Mouse (Mus musculus) testis, adult 2 months (tissue): ENCODE results near the gene Mon2. TPM values are rescaled to one million over a fixed set of nuclear protein-coding genes. Genes with fewer than 3 reads are reported as not detected.
"Not testable (repeated sequence)": the region's sequence is repeated elsewhere in the genome, so short reads cannot be mapped to it uniquely, and the experiment has no call there.

ENCODE experiments used
- H3K27ac ChIP-seq: fragments of 200-500 bp; 2 replicates; pipeline ENCODE4 v1.5.1; 2012; ENCODE audit warnings: low read depth, low read length; ENCODE audit not compliant: control insufficient read depth, insufficient read depth
- H3K27me3 ChIP-seq: fragments of 200-500 bp; 2 replicates; pipeline ENCODE4 v1.6.1; 2012; ENCODE audit warnings: mild to moderate bottlenecking, low read length, moderate library complexity; ENCODE audit not compliant: control insufficient read depth, insufficient read depth
- H3K36me3 ChIP-seq: fragments of 200-500 bp; 2 replicates; pipeline ENCODE4 v1.6.1; 2012; ENCODE audit warnings: mild to moderate bottlenecking, low read length; ENCODE audit not compliant: control insufficient read depth, insufficient read depth
- H3K4me1 ChIP-seq: fragments of 200-500 bp; 2 replicates; pipeline ENCODE4 v1.6.1; 2012; ENCODE audit warnings: low read length; ENCODE audit not compliant: control insufficient read depth, insufficient read depth
- H3K4me3 ChIP-seq: fragments of 200-500 bp; 2 replicates; pipeline ENCODE4 v1.5.1; 2012; ENCODE audit warnings: low read depth, mild to moderate bottlenecking, low read length, moderate library complexity, mixed read lengths; ENCODE audit not compliant: control insufficient read depth
- CTCF ChIP-seq: fragments of 200-500 bp; IDR thresholded peaks from 2 replicates; pipeline ENCODE4 v1.5.1; 2012; ENCODE audit warnings: low read depth, mild to moderate bottlenecking, inconsistent platforms, low read length, moderate library complexity; ENCODE audit not compliant: control insufficient read depth, insufficient read depth, insufficient replicate concordance
- POLR2A ChIP-seq: fragments of 200-500 bp; IDR thresholded peaks from 2 replicates; pipeline ENCODE4 v1.6.1; 2012; ENCODE audit warnings: low read depth, mild to moderate bottlenecking, inconsistent platforms, low read length, moderate library complexity; ENCODE audit not compliant: control insufficient read depth
- polyA plus RNA-seq: library from polyadenylated mRNA; depleted of rRNA; stranded (reverse); fragments of >200 nt; gene quantifications from 2 replicates; pipeline ENCODE4 v1.2.3, GENCODE M21; 2012

The Mon2 gene
- polyA plus RNA-seq, 1 experiment: 17.0 TPM

DNA sequence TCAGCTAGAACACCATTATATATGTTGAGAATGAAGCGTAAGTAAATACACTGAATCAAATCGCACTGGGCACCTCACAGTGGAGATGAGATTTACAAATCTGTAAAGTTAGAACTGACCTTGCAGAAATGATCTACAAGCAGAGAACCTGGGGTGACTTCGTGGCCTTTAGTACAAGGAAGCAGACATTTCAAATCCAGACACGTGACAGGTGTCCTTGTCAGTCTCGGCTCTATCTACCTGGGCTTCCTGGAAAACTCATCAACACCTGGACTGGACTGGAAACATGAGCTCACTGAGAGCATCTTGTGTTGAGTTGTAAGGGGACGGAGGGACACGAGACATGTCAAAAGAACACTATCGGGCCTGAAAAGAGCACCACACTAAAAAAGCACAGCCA, 44.9 kb downstream of the Mon2 start:
- H3K4me3 ChIP-seq: no peak overlapping the region

GRCm38 (mm10) chr10:123030589-123030988, 45.7 kb downstream of the Mon2 start:
- H3K36me3 ChIP-seq: no peaks in the 10 kb centered on the region; the same call in none of the 2 replicates
- no peaks in the 10 kb centered on the region for H3K27me3 ChIP-seq
- TF ChIP-seq POLR2A (no peak), CTCF (no peak)
- H3K27ac ChIP-seq: no peak overlapping the region
- H3K4me1 ChIP-seq: no peaks in the 10 kb centered on the region
- H3K4me3 ChIP-seq: no peak overlapping the region

More for the DNA sequence above, 44.9 kb downstream of the Mon2 start:
- Histone ChIP-seq H3K36me3 (no peaks in the 10 kb centered on the region; the same call in none of the 2 replicates), H3K27ac (no peak overlapping the region), H3K27me3 (no peaks in the 10 kb centered on the region), H3K4me1 (no peaks in the 10 kb centered on the region)
- TF ChIP-seq CTCF: no peak
- no peak for TF ChIP-seq POLR2A

DNA sequence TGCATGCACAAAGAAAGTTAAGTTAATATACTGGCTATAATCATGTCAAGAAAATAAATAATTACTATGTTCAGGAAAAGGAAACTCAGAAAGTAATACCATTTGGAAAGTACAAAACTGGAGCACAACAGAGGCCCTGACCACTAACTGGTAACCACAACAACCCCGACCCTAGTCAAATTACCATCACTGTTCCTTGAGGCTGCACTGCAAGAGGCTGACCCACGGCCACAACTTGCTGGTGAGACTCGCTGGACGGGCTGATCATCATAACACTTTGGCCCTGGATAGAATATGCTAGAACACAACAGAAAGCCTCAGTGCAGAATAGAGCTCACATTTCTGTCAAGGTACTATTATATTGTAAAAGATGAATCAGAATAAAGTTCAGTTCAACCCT, 47.4 kb downstream of the Mon2 start:
- H3K27ac ChIP-seq: no peak overlapping the region
- no peaks in the 10 kb centered on the region; the same call in none of the 2 replicates for H3K36me3 ChIP-seq
- H3K4me1 ChIP-seq: no peaks in the 10 kb centered on the region
- no peak for TF ChIP-seq POLR2A
- no peak for TF ChIP-seq CTCF
- no peak overlapping the region for H3K4me3 ChIP-seq
- no peaks in the 10 kb centered on the region for H3K27me3 ChIP-seq

DNA sequence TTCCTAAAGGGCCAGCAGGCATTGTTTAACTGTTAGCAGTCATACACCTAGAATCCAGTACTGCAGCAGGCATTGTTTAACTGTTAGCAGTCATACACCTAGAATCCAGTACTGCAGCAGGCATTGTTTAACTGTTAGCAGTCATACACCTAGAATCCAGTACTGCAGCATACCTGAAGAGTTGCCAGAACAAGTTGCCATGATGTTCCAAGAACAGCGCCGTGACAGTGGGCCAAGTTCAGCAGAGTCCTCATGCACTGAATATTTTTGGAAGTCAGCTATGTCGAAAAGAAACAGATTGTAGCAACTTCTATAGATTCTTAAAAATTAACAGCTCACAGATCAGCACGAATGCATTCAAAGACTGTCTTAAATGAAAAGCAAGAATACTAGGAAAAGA, 49.6 kb downstream of the Mon2 start:
- not testable (repeated sequence) for H3K27me3 ChIP-seq, H3K36me3 ChIP-seq, H3K27ac ChIP-seq, H3K4me1 ChIP-seq, H3K4me3 ChIP-seq

DNA sequence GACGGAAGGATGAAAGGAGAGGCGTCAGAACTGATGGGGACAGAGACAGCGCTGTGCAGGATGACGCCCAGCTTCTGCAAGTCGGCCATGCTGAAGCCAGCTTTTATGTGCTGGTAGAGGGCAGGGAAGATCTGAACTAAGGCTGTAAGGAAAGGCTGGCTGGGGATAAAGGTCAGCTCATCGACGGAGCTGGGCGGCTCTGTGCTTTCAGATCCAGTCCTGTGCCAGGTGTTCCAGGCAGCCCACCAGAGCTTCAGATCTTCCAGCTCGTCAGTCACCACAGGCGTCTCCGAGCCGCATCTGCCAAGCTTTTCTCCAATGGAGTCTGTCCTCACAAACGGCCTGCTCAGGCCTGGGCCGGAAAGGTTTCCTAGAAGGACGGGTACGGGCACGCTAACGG, 62.9 kb downstream of the Mon2 start:
- H3K4me3 ChIP-seq: no peak overlapping the region
- H3K27me3 ChIP-seq: no peaks in the 10 kb centered on the region
- no peaks in the 10 kb centered on the region for H3K4me1 ChIP-seq
- H3K27ac ChIP-seq: no peak overlapping the region
- H3K36me3 ChIP-seq: peaks cover 5% of the 10 kb centered on the region
- TF ChIP-seq CTCF (no peak), POLR2A (no peak)

DNA sequence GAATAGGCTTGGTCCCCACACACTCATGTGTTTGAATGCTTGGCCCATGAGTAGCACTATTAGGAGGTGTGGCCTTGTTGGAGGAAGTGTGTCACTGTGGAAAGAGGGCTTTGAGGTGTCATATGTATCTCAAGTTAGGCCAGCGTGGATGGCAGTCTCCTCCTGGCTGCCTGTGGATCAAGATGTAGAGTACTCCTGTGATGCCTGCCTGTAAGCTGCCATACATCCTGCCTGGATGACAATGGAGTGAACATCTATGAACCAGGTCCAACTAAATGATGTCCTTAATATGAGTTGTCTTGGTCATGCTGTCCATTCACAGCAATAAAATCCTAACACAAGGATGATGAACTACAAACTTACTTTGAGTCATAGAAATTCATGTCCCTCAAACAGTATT, 64.9 kb downstream of the Mon2 start:
- Histone ChIP-seq H3K27me3 (no peaks in the 10 kb centered on the region), H3K36me3 (peaks cover 5% of the 10 kb centered on the region), H3K4me1 (no peaks in the 10 kb centered on the region), H3K27ac (no peak overlapping the region), H3K4me3 (no peak overlapping the region)
- TF ChIP-seq CTCF: no peak
- no peak for TF ChIP-seq POLR2A

GRCm38 (mm10) chr10:123005237-123006185, 70.8 kb downstream of the Mon2 start:
- TF ChIP-seq POLR2A (no peak), CTCF (no peak)
- Histone ChIP-seq H3K27ac (no peak overlapping the region), H3K4me3 (no peak overlapping the region), H3K27me3 (no peaks in the 10 kb centered on the region), H3K4me1 (no peaks in the 10 kb centered on the region), H3K36me3 (peaks cover 2% of the 10 kb centered on the region)
